Mouse (Mus musculus) adrenal gland, adult 2 months (tissue): ENCODE data around the gene Cgrrf1. TPM values are rescaled to one million over a fixed set of nuclear protein-coding genes. Genes with fewer than 3 reads are reported as not detected.

Experiments
- DNase-seq: peaks from one replicate; pipeline ENCODE4 v3.0.0; 2021
- polyA plus RNA-seq: library from polyadenylated mRNA; depleted of rRNA; stranded (reverse); fragments of >200 nt; gene quantifications from 2 replicates; pipeline ENCODE4 v1.2.3, GENCODE M21; 2012; rRNA removed
- total RNA-seq, 2 experiments: library from RNA; stranded (reverse); gene quantifications; 2 replicates each; pipeline ENCODE4 v1.2.3; 2021

The Cgrrf1 gene
- total and polyA plus RNA-seq, 3 experiments, result 16.4 to 50.5 (median 46.7) TPM

GRCm38 (mm10) chr14:46885891-46886301, 54.0 kb downstream of the Cgrrf1 start:
- peak; percentile 27 for DNase-seq

DNA sequence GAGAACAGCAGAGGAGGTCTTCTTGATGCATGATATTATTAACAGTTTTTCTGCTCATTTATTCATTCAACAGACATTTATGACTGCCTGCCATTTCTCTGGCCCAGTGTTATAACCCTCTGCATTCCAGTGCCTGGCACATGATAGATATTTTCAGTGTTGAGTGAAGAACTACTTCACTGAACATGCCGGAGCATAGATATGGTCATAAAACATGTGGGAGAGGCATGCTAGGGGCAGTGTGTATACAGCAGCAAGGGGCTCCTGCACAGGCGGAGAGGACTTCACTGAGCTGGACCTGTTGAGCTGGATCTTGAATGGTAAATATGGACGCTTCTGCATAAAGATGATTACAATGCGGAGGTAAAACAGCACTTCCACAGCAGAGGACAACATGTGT, 57.2 kb downstream of the Cgrrf1 start:
- no peak for DNase-seq

DNA sequence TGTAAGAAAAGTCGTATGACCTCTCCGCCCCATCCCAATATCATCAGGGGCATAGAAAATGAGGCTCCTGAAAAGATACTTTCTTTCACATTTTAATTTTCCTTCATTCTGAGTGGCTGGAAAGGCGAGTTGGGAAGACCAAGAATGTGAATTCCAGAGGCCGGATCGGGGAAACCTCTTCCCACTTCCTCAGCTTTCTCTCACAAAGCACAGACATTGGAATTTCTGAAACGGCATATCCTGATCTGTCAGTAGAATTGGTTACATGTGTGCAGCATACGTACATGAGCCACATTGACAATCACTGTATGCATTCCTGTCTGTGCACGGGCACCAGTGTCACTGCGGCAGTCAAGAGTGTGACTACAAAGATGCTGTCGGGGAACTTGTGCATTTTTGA, 62.0 kb downstream of the Cgrrf1 start:
- DNase-seq, result no peak

GRCm38 (mm10) chr14:46897953-46898352, 66.0 kb downstream of the Cgrrf1 start:
- DNase-seq, result no peak

DNA sequence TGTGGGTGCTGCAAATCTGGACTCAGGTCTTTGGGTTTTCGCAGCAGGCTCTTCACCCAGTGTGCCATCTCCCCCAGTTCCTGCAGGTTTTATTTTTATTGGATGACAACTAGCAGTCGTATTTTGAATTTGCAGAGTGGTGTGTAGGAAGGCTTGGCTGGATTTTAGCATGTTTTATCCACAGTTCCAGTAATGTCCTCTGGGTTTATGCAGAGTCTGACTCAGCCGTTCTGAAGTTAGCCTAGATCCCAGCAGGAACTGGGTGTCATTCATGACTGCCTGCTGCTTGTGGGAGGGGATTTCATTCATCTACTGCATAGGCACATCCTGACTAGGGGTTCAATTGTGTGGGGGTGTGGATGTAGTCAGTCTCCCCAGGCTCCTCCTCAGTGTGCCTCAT, 66.7 kb downstream of the Cgrrf1 start:
- no peak for DNase-seq

DNA sequence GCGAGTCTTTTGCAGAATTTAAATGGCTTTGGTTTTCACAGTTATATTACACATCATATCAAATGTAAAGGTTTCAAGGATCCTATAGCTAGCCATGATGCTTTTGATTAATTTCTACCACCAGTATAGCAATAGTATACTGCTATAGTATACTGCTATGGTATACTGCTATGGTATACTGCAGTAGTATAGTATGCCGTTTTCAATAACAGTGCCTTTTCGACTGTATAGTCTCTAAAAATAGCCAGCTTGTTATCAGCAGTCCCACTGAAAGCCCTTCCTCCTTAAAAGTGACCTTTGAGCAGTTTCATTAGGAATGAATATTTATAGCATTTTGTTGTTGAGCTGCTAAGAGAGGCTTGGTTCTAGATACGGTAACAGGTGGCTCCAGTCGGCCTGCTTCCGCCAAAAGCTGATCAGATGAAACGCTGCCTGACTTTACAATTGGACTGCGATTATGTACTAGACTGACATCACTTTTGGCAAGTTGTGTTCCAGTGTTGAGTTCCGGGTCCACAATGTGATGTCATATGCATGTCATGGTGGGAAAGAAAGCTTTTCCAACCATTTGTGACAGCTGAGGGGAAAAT, 70.7 kb downstream of the Cgrrf1 start:
- no peak for DNase-seq

Other genes starting within 250 kb of the Cgrrf1 start
- gene Cdkn3, start 71.6 kb upstream of the Cgrrf1 start, total RNA-seq, result 1 to 10 TPM; 1.2 to 2.1 TPM
- gene Cdkn3, start 71.6 kb upstream of the Cgrrf1 start, polyA plus RNA-seq, result 0.20 TPM in 1 of 2 replicates, not detected in the other
- gene Cnih1, start 43.7 kb upstream of the Cgrrf1 start, total RNA-seq, result 100 to 1,000 TPM; 116 to 121 TPM
- gene Cnih1, start 43.7 kb upstream of the Cgrrf1 start, polyA plus RNA-seq, result 163 and 178 TPM in 2 replicates
- gene Gmfb, start 9.9 kb upstream of the Cgrrf1 start, total RNA-seq, result 100 to 1,000 TPM in 1 of 2 experiments, 10 to 100 TPM in 1; 85.9 to 132 TPM
- 3.2 and 3.7 TPM in 2 replicates for gene Gmfb, start 9.9 kb upstream of the Cgrrf1 start, polyA plus RNA-seq
- gene Samd4, start 50.7 kb downstream of the Cgrrf1 start, total RNA-seq, result 10 to 100 TPM; 22.9 to 24.4 TPM
- 14.7 and 16.5 TPM in 2 replicates for gene Samd4, start 50.7 kb downstream of the Cgrrf1 start, polyA plus RNA-seq